Mouse (Mus musculus) limb, embryonic 14.5 days (tissue): ENCODE results near the gene Tmed6. TPM values are rescaled to one million over a fixed set of nuclear protein-coding genes. Genes with fewer than 3 reads are reported as not detected.

Experiments used
- ATAC-seq: fragments of 200-750 bp; cut with Nextera tagmentation; 2 replicates; pipeline ENCODE4 v1.8.0; 2017; ENCODE audit warnings: low read depth, moderate number of reproducible peaks, moderate TSS enrichment; ENCODE audit not compliant: low FRiP score
- DNase-seq: peaks from one replicate; pipeline ENCODE4 v3.0.0-alpha.2; 2015; ENCODE audit warnings: low spot score
- H3K27ac ChIP-seq: fragments of 300-500 bp; sonication (generic); replicated peaks from 2 replicates; pipeline ENCODE4 v1.5.1; 2014; ENCODE audit warnings: low read depth, mild to moderate bottlenecking, low read length, moderate library complexity, mixed read lengths
- H3K27me3 ChIP-seq: fragments of 300-500 bp; sonication (generic); 2 replicates; pipeline ENCODE4 v1.6.1; 2014; ENCODE audit warnings: low read length, mixed read lengths; ENCODE audit not compliant: control insufficient read depth, insufficient read depth
- H3K36me3 ChIP-seq: fragments of 300-500 bp; sonication (generic); 2 replicates; pipeline ENCODE4 v1.6.1; 2014; ENCODE audit warnings: mild to moderate bottlenecking, low read length, moderate library complexity, mixed read lengths; ENCODE audit not compliant: control insufficient read depth, insufficient read depth
- H3K4me1 ChIP-seq: fragments of 300-500 bp; sonication (generic); 2 replicates; pipeline ENCODE4 v1.6.1; 2014; ENCODE audit warnings: antibody characterized with exemption, low read length, mixed read lengths; ENCODE audit not compliant: control insufficient read depth, insufficient read depth
- H3K4me2 ChIP-seq: fragments of 300-500 bp; sonication (generic); replicated peaks from 2 replicates; pipeline ENCODE4 v1.6.1; 2014; ENCODE audit warnings: low read depth, mild to moderate bottlenecking, low read length, moderate library complexity; ENCODE audit not compliant: severe bottlenecking
- H3K4me3 ChIP-seq: fragments of 300-500 bp; sonication (generic); replicated peaks from 2 replicates; pipeline ENCODE4 v1.5.1; 2014; ENCODE audit warnings: low read length
- H3K9ac ChIP-seq: fragments of 300-500 bp; sonication (generic); 2 replicates; pipeline ENCODE4 v1.6.1; 2014; ENCODE audit warnings: mild to moderate bottlenecking, low read depth, low read length, moderate library complexity; ENCODE audit not compliant: severe bottlenecking
- H3K9me3 ChIP-seq: fragments of 300-500 bp; sonication (generic); 2 replicates; pipeline ENCODE4 v1.6.1; 2016; ENCODE audit warnings: low read length; ENCODE audit not compliant: control insufficient read depth
- POLR2A ChIP-seq: fragments of 200-500 bp; IDR thresholded peaks from 2 replicates; pipeline ENCODE4 v1.8.0; 2012; ENCODE audit warnings: inconsistent platforms, mild to moderate bottlenecking, moderate library complexity, borderline replicate concordance; ENCODE audit not compliant: insufficient read depth, insufficient read length; ENCODE audit errors: extremely low read depth
- WGBS: fragments of 180-500 bp; shearing (Covaris S2); extraction: QIAGEN DNeasy Blood & Tissue Kit; methylation state at CpG from one replicate; pipeline ENCODE4 v1.1.7; 2014; 5-methylcytosine and 5-hydroxymethylcytosine counted together
- polyA plus RNA-seq, 2 experiments: library from polyadenylated mRNA; depleted of rRNA in 1 of 2; stranded (reverse) in 1 of 2; unstranded in 1 of 2; fragments of >200 nt; fragmentation: Nextera tagmentation in 1 of 2; extraction: Ambion mirVana in 1 of 2; gene quantifications; 2 replicates each; pipeline versions ENCODE4 v1.2.1 to v1.2.3; 2012 to 2014

The Tmed6 gene
- polyA plus RNA-seq, 2 experiments: not detected

DNA sequence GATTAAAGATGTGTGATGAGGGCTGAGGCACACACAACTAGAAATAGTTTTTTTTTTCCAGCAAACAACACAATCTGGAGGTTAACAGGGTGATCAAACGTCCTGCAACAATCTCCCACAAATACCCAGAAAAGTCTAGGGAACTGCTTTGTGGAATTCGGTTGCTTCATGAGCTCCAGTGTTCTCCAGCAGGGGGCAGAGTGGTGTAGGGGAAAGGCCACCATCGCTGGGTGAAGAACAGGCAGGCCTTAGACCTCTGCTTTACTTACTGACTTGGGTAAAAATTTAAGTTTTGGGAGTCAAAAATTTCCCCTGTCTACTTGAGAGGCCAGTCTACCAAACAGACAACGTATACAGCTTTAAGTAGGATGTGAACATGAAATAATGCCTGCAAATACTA lies 39.1 kb upstream of the Tmed6 start:
- Histone ChIP-seq H3K36me3 (no peaks in the 10 kb centered on the region), H3K4me2 (no peak overlapping the region), H3K9ac (no peak overlapping the region), H3K27ac (no peak overlapping the region), H3K27me3 (no peaks in the 10 kb centered on the region), H3K4me1 (no peaks in the 10 kb centered on the region), H3K9me3 (no peaks in the 10 kb centered on the region), H3K4me3 (no peak overlapping the region)
- no peak for TF ChIP-seq POLR2A
- DNase-seq (peak; percentile 71), ATAC-seq (peak; percentile 41)
- 7% methylated on average over 4 of the region's 4 CpGs for WGBS

DNA sequence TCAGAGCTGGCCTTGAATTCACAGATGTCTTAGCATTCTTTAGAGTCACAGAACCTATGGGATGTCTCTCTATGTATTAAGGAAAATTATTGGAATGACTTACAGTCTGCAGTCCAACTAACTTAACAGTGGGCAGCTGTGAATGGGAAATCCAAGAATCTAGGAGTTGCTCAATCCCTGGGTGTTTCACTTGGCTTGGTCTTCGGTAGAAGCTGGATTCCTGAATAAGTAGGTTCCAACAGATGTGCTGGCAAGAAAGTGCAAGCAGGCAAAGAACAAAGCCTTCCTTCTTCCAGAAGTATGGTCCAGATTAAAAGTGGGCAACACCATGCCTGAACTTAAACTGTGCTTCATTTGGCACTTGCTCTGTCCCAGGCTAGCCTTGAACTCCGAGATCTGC lies 35.2 kb upstream of the Tmed6 start:
- no peaks in the 10 kb centered on the region for H3K4me1 ChIP-seq
- no peak for ATAC-seq
- DNase-seq: peak; percentile 30
- H3K27me3 ChIP-seq: no peaks in the 10 kb centered on the region
- H3K4me3 ChIP-seq: no peak overlapping the region
- no peak for TF ChIP-seq POLR2A
- no peaks in the 10 kb centered on the region for H3K9me3 ChIP-seq
- H3K4me2 ChIP-seq: no peak overlapping the region
- no peaks in the 10 kb centered on the region for H3K36me3 ChIP-seq
- no peak overlapping the region for H3K9ac ChIP-seq
- no peak overlapping the region; the same call in 1 of the 2 replicates for H3K27ac ChIP-seq
- 67% methylated on average over 2 of the region's 2 CpGs for WGBS

DNA sequence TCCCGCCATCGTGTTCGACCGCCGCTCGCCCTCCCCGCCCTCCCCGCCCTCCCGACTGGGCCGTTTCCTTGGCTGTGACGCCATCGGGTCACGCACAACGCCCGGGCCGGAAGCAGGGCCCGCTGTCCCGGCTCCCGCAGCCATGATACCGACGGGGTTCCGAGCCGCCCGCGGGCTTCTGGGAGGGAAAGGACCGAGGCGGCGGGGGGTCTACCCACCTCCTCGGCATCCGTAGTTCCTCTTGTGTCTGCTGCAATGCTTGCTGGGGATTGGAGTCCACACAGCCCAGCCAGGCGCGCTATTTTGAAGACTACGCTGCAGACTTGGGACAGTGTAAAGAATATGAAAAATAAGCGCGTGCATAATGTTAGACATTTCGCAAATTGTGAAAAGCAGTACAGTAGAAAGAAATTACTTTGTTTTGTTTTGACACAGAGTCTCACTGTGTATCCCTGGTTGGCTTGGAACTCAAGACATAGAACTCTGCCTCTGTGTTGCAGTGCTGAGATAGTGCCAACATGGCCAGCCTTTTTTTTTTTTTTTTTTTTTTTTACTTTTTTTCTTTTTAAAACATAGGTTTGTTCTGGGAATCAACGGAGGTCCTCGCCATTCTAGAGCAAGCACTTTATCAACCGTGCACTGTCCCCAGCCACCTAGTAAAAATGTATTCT lies 31.1 kb upstream of the Tmed6 start, which contains the start of gene Terf2:
Terf2 (minus strand) TSS at position 182 of the 671 bp plus-strand sequence.
- peak; percentile 96 for ATAC-seq
- H3K9ac ChIP-seq: peak within 1 kb of the TSS; percentile 89
- H3K9me3 ChIP-seq: no peaks in the 10 kb centered on the region
- peak; percentile 98 for DNase-seq
- H3K4me1 ChIP-seq: peaks cover 5% of the 10 kb centered on the region; the same call in 1 of the 2 replicates
- peak within 1 kb of the TSS; percentile 92 for H3K4me3 ChIP-seq
- peaks cover 26% of the 10 kb centered on the region for H3K36me3 ChIP-seq
- H3K27me3 ChIP-seq: no peaks in the 10 kb centered on the region
- WGBS: 5% methylated on average over 36 of the region's 39 CpGs
- H3K27ac ChIP-seq: peak within 1 kb of the TSS; percentile 90
- H3K4me2 ChIP-seq: peak within 1 kb of the TSS; percentile 68
- 0 out of 2 replicates have a peak, but pooled peaks have one; percentile 68 for TF ChIP-seq POLR2A

DNA sequence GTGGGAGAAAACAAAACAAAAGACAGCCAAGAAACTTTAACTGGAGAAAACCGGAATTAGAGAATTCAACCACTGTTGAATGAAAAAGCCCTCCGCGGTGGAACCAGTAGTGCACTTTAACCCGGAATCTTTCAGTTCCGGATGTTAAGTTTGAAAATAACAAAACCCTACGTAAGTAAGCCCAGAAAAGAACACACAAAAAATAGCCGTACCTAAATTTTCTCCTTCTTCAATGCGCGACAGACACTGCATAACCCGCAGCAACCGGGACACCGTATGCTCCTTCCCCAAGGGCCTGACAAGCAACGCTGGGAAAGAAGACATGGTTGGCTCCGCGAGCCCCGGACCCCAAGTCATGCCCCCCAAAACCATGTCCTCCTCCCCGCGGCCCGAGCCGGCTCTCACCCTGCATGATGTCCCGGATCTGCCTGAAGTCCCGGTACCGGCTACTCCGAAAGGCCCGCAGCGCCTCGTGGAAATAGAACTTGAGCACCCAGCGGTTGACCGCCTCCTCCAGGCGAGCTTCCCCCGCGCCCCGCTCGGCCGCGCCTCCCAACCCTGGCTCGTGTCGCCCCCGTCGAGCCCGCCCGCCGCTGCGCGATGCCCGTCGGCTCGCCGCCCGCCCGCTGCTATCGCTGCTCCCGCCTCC lies 30.4 kb upstream of the Tmed6 start:
- Histone ChIP-seq H3K27ac (peak overlapping the region; percentile 90), H3K4me1 (peaks cover 5% of the 10 kb centered on the region; the same call in 1 of the 2 replicates), H3K4me3 (peak overlapping the region; percentile 92), H3K9ac (peak overlapping the region; percentile 89), H3K4me2 (peak overlapping the region; percentile 68), H3K27me3 (no peaks in the 10 kb centered on the region), H3K9me3 (no peaks in the 10 kb centered on the region), H3K36me3 (peaks cover 32% of the 10 kb centered on the region)
- DNase-seq (peak; percentile 58), ATAC-seq (peak; percentile 71)
- TF ChIP-seq POLR2A: no peak
- WGBS: under 1% methylated on average over 40 of the region's 53 CpGs

DNA sequence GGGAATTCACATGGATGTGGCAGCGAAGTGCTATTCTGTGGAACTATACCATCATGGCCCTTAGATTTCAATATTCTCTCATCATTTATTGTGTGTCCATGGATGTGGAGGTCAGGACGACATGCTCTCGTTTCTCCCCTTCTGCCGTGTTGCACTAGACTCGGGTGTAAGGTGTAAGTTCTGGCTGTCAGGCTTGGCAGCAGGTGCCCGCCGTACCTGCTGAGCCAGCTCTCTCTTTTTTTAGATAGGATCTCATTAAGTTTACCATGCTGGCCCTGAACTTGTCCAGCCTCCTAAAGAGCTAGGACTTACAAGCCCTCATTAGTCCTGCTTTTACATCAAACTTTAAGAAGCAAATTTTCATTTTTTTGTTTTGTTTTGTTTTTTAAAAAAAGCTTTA lies 25.1 kb upstream of the Tmed6 start:
- ATAC-seq (no peak), DNase-seq (no peak)
- Histone ChIP-seq H3K27me3 (no peaks in the 10 kb centered on the region), H3K4me1 (peaks cover 5% of the 10 kb centered on the region; the same call in 1 of the 2 replicates), H3K4me2 (no peak overlapping the region), H3K9me3 (no peaks in the 10 kb centered on the region), H3K9ac (no peak overlapping the region), H3K36me3 (peaks cover 77% of the 10 kb centered on the region), H3K27ac (no peak overlapping the region), H3K4me3 (no peak overlapping the region)
- WGBS: 96% methylated on average over 7 of the region's 7 CpGs
- TF ChIP-seq POLR2A: no peak
